In genomic region chr6:95519846-95520245, GRCm38 (mm10) we compare ENCODE assay signal across 26 mouse cellular contexts.
DNase-seq lines count a peak whose midpoint lies in the region; ATAC-seq lines count a peak whose summit lies in the region.
"Had no signal": no experiment of that assay in that cellular context is flagged by ENCODE, and none has a peak within 500 bp of the region (broad histone marks: within the 10 kb centered on the region; RNA-seq: fewer than 3 reads in every experiment).

No protein-coding gene starts in this region.

- no peak overlapping the region for H3K4me3 ChIP-seq in kidney, embryonic 16.5 days (ENCODE audit: low read length)
- H3K4me3 ChIP-seq in forebrain, embryonic 10.5 days = no peak overlapping the region
- H3K4me3 ChIP-seq: heart, embryonic 10.5 days; layer of hippocampus, adult 2 months; limb, embryonic 12.5 days; megakaryocyte, embryonic 14.5 days had no signal

- no peak overlapping the region for H3K27ac ChIP-seq in kidney, embryonic 16.5 days (ENCODE audit: low read length)
- H3K27ac ChIP-seq in forebrain, embryonic 10.5 days = no peak overlapping the region
- H3K27ac ChIP-seq: heart, embryonic 10.5 days; hindbrain, embryonic 14.5 days; layer of hippocampus, adult 2 months; limb, embryonic 12.5 days had no signal

- ATAC-seq in kidney, embryonic 16.5 days (ENCODE audit: low FRiP score, low TSS enrichment) = peak; percentile 49; the same call in 1 of the 2 replicates
- ATAC-seq: forebrain, embryonic 14.5 days; liver, postnatal 0 days; Patski had no signal

- 11% methylated on average over 2 of the region's 2 CpGs for WGBS in kidney, embryonic 16.5 days
- WGBS in forebrain, embryonic 10.5 days = 80% methylated on average over 2 of the region's 2 CpGs

- no peaks in the 10 kb centered on the region for H3K9me3 ChIP-seq in kidney, embryonic 16.5 days (ENCODE audit: low read length)
- H3K9me3 ChIP-seq in forebrain, embryonic 10.5 days = no peaks in the 10 kb centered on the region
- H3K9me3 ChIP-seq: G1E; heart, embryonic 10.5 days; limb, embryonic 12.5 days; megakaryocyte, embryonic 14.5 days had no signal

- H3K36me3 ChIP-seq in kidney, embryonic 16.5 days (ENCODE audit: insufficient read depth, low read length) = no peaks in the 10 kb centered on the region; the same call in 1 of the 2 replicates
- no peaks in the 10 kb centered on the region; the same call in 1 of the 2 replicates for H3K36me3 ChIP-seq in forebrain, embryonic 10.5 days (replicated peaks)
- H3K36me3 ChIP-seq: heart, embryonic 10.5 days; limb, embryonic 12.5 days had no signal

- no peak overlapping the region for H3K9ac ChIP-seq in kidney, embryonic 16.5 days (replicated peaks; ENCODE audit: low read length)
- H3K9ac ChIP-seq: hindbrain, embryonic 14.5 days; limb, embryonic 12.5 days; liver, postnatal 0 days had no signal

- peaks cover 9% of the 10 kb centered on the region; the same call in 1 of the 2 replicates for H3K4me1 ChIP-seq in kidney, embryonic 16.5 days (ENCODE audit: insufficient read depth, low read length)
- peaks cover 4% of the 10 kb centered on the region; the same call in 1 of the 2 replicates for H3K4me1 ChIP-seq in forebrain, embryonic 10.5 days

- H3K4me2 ChIP-seq in kidney, embryonic 16.5 days (replicated peaks; ENCODE audit: low read depth, low read length) = no peak overlapping the region
- H3K4me2 ChIP-seq: hindbrain, embryonic 14.5 days; limb, embryonic 12.5 days; liver, embryonic 11.5 days had no signal

- no peaks in the 10 kb centered on the region for H3K27me3 ChIP-seq in kidney, embryonic 16.5 days (ENCODE audit: insufficient read depth, low read length)
- H3K27me3 ChIP-seq in forebrain, embryonic 10.5 days (ENCODE audit: poor library complexity, severe bottlenecking) = no peaks in the 10 kb centered on the region
- H3K27me3 ChIP-seq: CH12.LX; limb, embryonic 12.5 days; megakaryocyte, embryonic 14.5 days; Patski had no signal

- DNase-seq in kidney, postnatal 36 days = no peak
- peak; percentile 28 for DNase-seq in embryo, embryonic 10.5 days (ENCODE audit: low spot score)
- DNase-seq in kidney, postnatal 4 days = peak; percentile 15 to 32
- DNase-seq in lung, postnatal 36 days = peak; percentile 23
- no peak for DNase-seq in forebrain, embryonic 10.5 days (ENCODE audit: extremely low spot score, low spot score)
- DNase-seq in layer of hippocampus, adult 9-11 months = no peak
- DNase-seq: adrenal gland, adult 2 months; B cell, adult 2 months; cerebellum, adult 11-12 months; cerebellum, postnatal 10 days; heart, postnatal 4 days; layer of hippocampus, postnatal 36 days; liver, postnatal 0 days; midbrain, embryonic 14.5 days; right cerebral cortex, postnatal 14 days had no signal

Comparison
In these comparisons a context has a peak if more than half of its experiments do, and no peak if none do; other contexts are left out.
1. DNase-seq: peak in embryo, embryonic 10.5 days (single experiment), kidney, postnatal 4 days (2 of 2) and lung, postnatal 36 days (single experiment); none in kidney, postnatal 36 days (0 of 2), forebrain, embryonic 10.5 days (single experiment) and layer of hippocampus, adult 9-11 months (single experiment).